Mouse (Mus musculus) embryonic facial prominence, embryonic 13.5 days (tissue): ENCODE results near the gene Pga5. TPM values are rescaled to one million over a fixed set of nuclear protein-coding genes. Genes with fewer than 3 reads are reported as not detected.

Experiments used
- ATAC-seq: fragments of 200-750 bp; cut with Nextera tagmentation; 2 replicates; pipeline ENCODE4 v1.8.0; 2017; ENCODE audit warnings: low read depth; ENCODE audit not compliant: insufficient number of reproducible peaks, insufficient read depth, low FRiP score, low TSS enrichment
- H3K27ac ChIP-seq: fragments of 300-500 bp; sonication (generic); 2 replicates; pipeline ENCODE4 v1.5.1; 2015; ENCODE audit warnings: moderate library complexity, mild to moderate bottlenecking, inconsistent platforms
- H3K27me3 ChIP-seq: fragments of 300-500 bp; sonication (generic); 2 replicates; pipeline ENCODE4 v1.6.1; 2015; ENCODE audit warnings: mild to moderate bottlenecking, inconsistent platforms
- H3K36me3 ChIP-seq: fragments of 300-500 bp; sonication (generic); 2 replicates; pipeline ENCODE4 v1.6.1; 2015; ENCODE audit warnings: mild to moderate bottlenecking, inconsistent platforms
- H3K4me1 ChIP-seq: fragments of 300-500 bp; sonication (generic); 2 replicates; pipeline ENCODE4 v1.6.1; 2015; ENCODE audit warnings: inconsistent platforms
- H3K4me2 ChIP-seq: fragments of 300-500 bp; sonication (generic); 2 replicates; pipeline ENCODE4 v1.6.1; 2015; ENCODE audit warnings: moderate library complexity, mild to moderate bottlenecking, inconsistent platforms
- H3K4me3 ChIP-seq: fragments of 300-500 bp; sonication (generic); 2 replicates; pipeline ENCODE4 v1.5.1; 2015; ENCODE audit warnings: mild to moderate bottlenecking, inconsistent platforms
- H3K9ac ChIP-seq: fragments of 300-500 bp; sonication (generic); 2 replicates; pipeline ENCODE4 v1.6.1; 2015; ENCODE audit warnings: mild to moderate bottlenecking, inconsistent platforms
- H3K9me3 ChIP-seq: fragments of 300-500 bp; sonication (generic); 2 replicates; pipeline ENCODE4 v1.6.1; 2016; ENCODE audit warnings: inconsistent platforms
- WGBS: fragments of 180-500 bp; shearing (Covaris S2); methylation state at CpG from one replicate; pipeline ENCODE4 v1.1.7; 2015; ENCODE audit warnings: mixed read lengths; 5-methylcytosine and 5-hydroxymethylcytosine counted together
- polyA plus RNA-seq: library from polyadenylated mRNA; unstranded; fragments of >200 nt; fragmentation: Nextera tagmentation; extraction: Ambion mirVana; gene quantifications from 2 replicates; pipeline ENCODE4 v1.2.1, GENCODE M21; 2015

Gene Pga5
- polyA plus RNA-seq = not detected in 2 replicates

- 32% methylated on average over 6 of the region's 6 CpGs for WGBS
These were observed at the start of gene Pga5 for GRCm38 (mm10) chr19:10677915-10678771. TSS of gene Pga5 (minus strand) at chr19:10678071.

GRCm38 (mm10) chr19:10724629-10725363 is 46.9 kb upstream of the Pga5 start:
- Histone ChIP-seq H3K27me3 (peaks cover 4% of the 10 kb centered on the region; the same call in 1 of the 2 replicates), H3K4me1 (peaks cover 30% of the 10 kb centered on the region), H3K9ac (no peak overlapping the region), H3K36me3 (no peaks in the 10 kb centered on the region), H3K27ac (0 out of 2 replicates have a peak overlapping the region, but pooled peaks have one; percentile 58), H3K4me3 (no peak overlapping the region), H3K4me2 (no peak overlapping the region), H3K9me3 (no peaks in the 10 kb centered on the region)
- WGBS = 74% methylated on average over 13 of the region's 13 CpGs
- no peak for ATAC-seq

More at GRCm38 (mm10) chr19:10677915-10678771, at the start of gene Pga5:
- H3K4me2 ChIP-seq = no peak within 1 kb of the TSS
- no peaks in the 10 kb centered on the region for H3K36me3 ChIP-seq
- 0 out of 2 replicates have a peak, but pooled peaks cover 4% of the 10 kb centered on the region for H3K27me3 ChIP-seq
- peaks cover 6% of the 10 kb centered on the region for H3K4me1 ChIP-seq
- 0 out of 2 replicates have a peak within 1 kb of the TSS, but pooled peaks have one; percentile 6 for H3K9ac ChIP-seq
- H3K9me3 ChIP-seq = no peaks in the 10 kb centered on the region
- no peak within 1 kb of the TSS for H3K4me3 ChIP-seq
- no peak for ATAC-seq
- peak within 1 kb of the TSS; percentile 66 for H3K27ac ChIP-seq

GRCm38 (mm10) chr19:10723649-10724048 is 45.8 kb upstream of the Pga5 start:
- peak; percentile 63; the same call in 1 of the 2 replicates for ATAC-seq

GRCm38 (mm10) chr19:10723084-10723483 is 45.2 kb upstream of the Pga5 start:
- H3K9ac ChIP-seq = peak overlapping the region; percentile 52
- H3K4me1 ChIP-seq = peaks cover 29% of the 10 kb centered on the region
- H3K27me3 ChIP-seq = peaks cover 4% of the 10 kb centered on the region; the same call in 1 of the 2 replicates
- H3K9me3 ChIP-seq = no peaks in the 10 kb centered on the region
- H3K4me2 ChIP-seq = peak overlapping the region; percentile 14; the same call in 1 of the 2 replicates
- ATAC-seq = no peak
- 24% methylated on average over 13 of the region's 13 CpGs for WGBS
- H3K4me3 ChIP-seq = no peak overlapping the region
- no peaks in the 10 kb centered on the region for H3K36me3 ChIP-seq
- H3K27ac ChIP-seq = peak overlapping the region; percentile 73

More at GRCm38 (mm10) chr19:10723649-10724048, 45.8 kb upstream of the Pga5 start:
- Histone ChIP-seq H3K4me3 (no peak overlapping the region), H3K4me1 (peaks cover 29% of the 10 kb centered on the region), H3K4me2 (no peak overlapping the region), H3K27ac (peak overlapping the region; percentile 73), H3K9me3 (no peaks in the 10 kb centered on the region), H3K27me3 (peaks cover 4% of the 10 kb centered on the region; the same call in 1 of the 2 replicates), H3K36me3 (no peaks in the 10 kb centered on the region), H3K9ac (no peak overlapping the region)
- WGBS = 28% methylated on average over 5 of the region's 5 CpGs

GRCm38 (mm10) chr19:10721064-10721463 is 43.2 kb upstream of the Pga5 start:
- 44% methylated on average over 5 of the region's 5 CpGs for WGBS
- peaks cover 4% of the 10 kb centered on the region; the same call in 1 of the 2 replicates for H3K27me3 ChIP-seq
- H3K4me1 ChIP-seq = peaks cover 29% of the 10 kb centered on the region
- H3K4me2 ChIP-seq = no peak overlapping the region
- H3K9me3 ChIP-seq = no peaks in the 10 kb centered on the region
- ATAC-seq = no peak
- no peak overlapping the region for H3K27ac ChIP-seq
- no peak overlapping the region for H3K4me3 ChIP-seq
- H3K9ac ChIP-seq = no peak overlapping the region
- H3K36me3 ChIP-seq = no peaks in the 10 kb centered on the region

- no peak overlapping the region for H3K4me2 ChIP-seq
- no peaks in the 10 kb centered on the region for H3K36me3 ChIP-seq
- no peak overlapping the region for H3K27ac ChIP-seq
- peaks cover 29% of the 10 kb centered on the region for H3K4me1 ChIP-seq
- H3K9me3 ChIP-seq = no peaks in the 10 kb centered on the region
- ATAC-seq = no peak
- WGBS = 28% methylated on average over 3 of the region's 3 CpGs
- H3K4me3 ChIP-seq = no peak overlapping the region
- peaks cover 4% of the 10 kb centered on the region; the same call in 1 of the 2 replicates for H3K27me3 ChIP-seq
- H3K9ac ChIP-seq = no peak overlapping the region; the same call in 1 of the 2 replicates
These were observed 42.7 kb upstream of the Pga5 start for GRCm38 (mm10) chr19:10720524-10720923.

- WGBS = 21% methylated on average over 2 of the region's 2 CpGs
- Histone ChIP-seq H3K9me3 (no peaks in the 10 kb centered on the region), H3K4me3 (no peak overlapping the region), H3K36me3 (no peaks in the 10 kb centered on the region), H3K4me1 (peaks cover 29% of the 10 kb centered on the region), H3K27me3 (peaks cover 4% of the 10 kb centered on the region; the same call in 1 of the 2 replicates), H3K9ac (no peak overlapping the region), H3K27ac (no peak overlapping the region), H3K4me2 (no peak overlapping the region)
- ATAC-seq = no peak
These were observed 41.9 kb upstream of the Pga5 start for GRCm38 (mm10) chr19:10719751-10720150.

- no peak overlapping the region for H3K4me2 ChIP-seq
- no peak overlapping the region for H3K9ac ChIP-seq
- H3K36me3 ChIP-seq = peaks cover 10% of the 10 kb centered on the region
- no peak for ATAC-seq
- H3K27me3 ChIP-seq = peaks cover 2% of the 10 kb centered on the region; the same call in 1 of the 2 replicates
- no peak overlapping the region for H3K27ac ChIP-seq
- no peak overlapping the region for H3K4me3 ChIP-seq
- peaks cover 22% of the 10 kb centered on the region for H3K4me1 ChIP-seq
- WGBS = 80% methylated on average over 7 of the region's 7 CpGs
- H3K9me3 ChIP-seq = no peaks in the 10 kb centered on the region
These were observed 40.4 kb upstream of the Pga5 start for GRCm38 (mm10) chr19:10718251-10718775.

GRCm38 (mm10) chr19:10715476-10715875 is 37.6 kb upstream of the Pga5 start:
- no peak overlapping the region for H3K9ac ChIP-seq
- no peaks in the 10 kb centered on the region for H3K9me3 ChIP-seq
- peaks cover 14% of the 10 kb centered on the region for H3K4me1 ChIP-seq
- 89% methylated on average over 6 of the region's 6 CpGs for WGBS
- H3K27ac ChIP-seq = no peak overlapping the region
- H3K4me3 ChIP-seq = no peak overlapping the region
- H3K27me3 ChIP-seq = no peaks in the 10 kb centered on the region
- peaks cover 38% of the 10 kb centered on the region for H3K36me3 ChIP-seq
- no peak for ATAC-seq
- no peak overlapping the region for H3K4me2 ChIP-seq

- 0 out of 2 replicates have a peak overlapping the region, but pooled peaks have one; percentile 7 for H3K27ac ChIP-seq
- H3K4me2 ChIP-seq = no peak overlapping the region
- no peaks in the 10 kb centered on the region for H3K27me3 ChIP-seq
- no peak overlapping the region for H3K4me3 ChIP-seq
- 0 out of 2 replicates have a peak, but pooled peaks have one; percentile 20 for ATAC-seq
- H3K9me3 ChIP-seq = no peaks in the 10 kb centered on the region
- WGBS = 38% methylated on average over 4 of the region's 4 CpGs
- peaks cover 12% of the 10 kb centered on the region for H3K4me1 ChIP-seq
- H3K9ac ChIP-seq = no peak overlapping the region
- H3K36me3 ChIP-seq = peaks cover 42% of the 10 kb centered on the region
These were observed 37.0 kb upstream of the Pga5 start for GRCm38 (mm10) chr19:10714682-10715475.
